Mouse (Mus musculus) hindbrain, embryonic 12.5 days (tissue): Measurements from ENCODE around the gene Gli2. TPM values are rescaled to one million over a fixed set of nuclear protein-coding genes. Genes with fewer than 3 reads are reported as not detected.

Experiments
- ATAC-seq: fragments of 200-750 bp; cut with Nextera tagmentation; 2 replicates; pipeline ENCODE4 v1.8.0; 2017; ENCODE audit warnings: moderate TSS enrichment; ENCODE audit not compliant: low FRiP score
- H3K27ac ChIP-seq: fragments of 300-500 bp; sonication (generic); 2 replicates; pipeline ENCODE4 v1.5.1; 2016; ENCODE audit warnings: mild to moderate bottlenecking
- H3K27me3 ChIP-seq: fragments of 300-500 bp; sonication (generic); 2 replicates; pipeline ENCODE4 v1.6.1; 2016; ENCODE audit warnings: mild to moderate bottlenecking
- H3K36me3 ChIP-seq: fragments of 300-500 bp; sonication (generic); 2 replicates; pipeline ENCODE4 v1.6.1; 2016; ENCODE audit warnings: mild to moderate bottlenecking
- H3K4me1 ChIP-seq: fragments of 300-500 bp; sonication (generic); 2 replicates; pipeline ENCODE4 v1.6.1; 2016
- H3K4me2 ChIP-seq: fragments of 300-500 bp; sonication (generic); replicated peaks from 2 replicates; pipeline ENCODE4 v1.6.1; 2016; ENCODE audit warnings: mild to moderate bottlenecking
- H3K4me3 ChIP-seq: fragments of 300-500 bp; sonication (generic); 2 replicates; pipeline ENCODE4 v1.5.1; 2016; ENCODE audit warnings: mild to moderate bottlenecking
- H3K9ac ChIP-seq: fragments of 300-500 bp; sonication (generic); 2 replicates; pipeline ENCODE4 v1.6.1; 2016; ENCODE audit warnings: mild to moderate bottlenecking, moderate library complexity
- H3K9me3 ChIP-seq: fragments of 300-500 bp; sonication (generic); replicated peaks from 2 replicates; pipeline ENCODE4 v1.6.1; 2016; ENCODE audit warnings: mild to moderate bottlenecking
- WGBS: fragments of 180-500 bp; shearing (Covaris S2); methylation state at CpG from one replicate; pipeline ENCODE4 v1.1.7; 2016; 5-methylcytosine and 5-hydroxymethylcytosine counted together
- polyA plus RNA-seq: library from polyadenylated mRNA; unstranded; fragments of >200 nt; fragmentation: Nextera tagmentation; extraction: Ambion mirVana; gene quantifications from 2 replicates; pipeline ENCODE4 v1.2.1, GENCODE M21; 2016

Gli2 gene
- 8.1 and 8.3 TPM in 2 replicates for polyA plus RNA-seq

- peaks cover 57% of the 10 kb centered on the region for H3K4me1 ChIP-seq
These were observed at the start of gene Gli2 for GRCm38 (mm10) chr1:119053402-119053841. Gene Gli2, minus strand, starts transcription at chr1:119053619.

GRCm38 (mm10) chr1:119097921-119098521, 44.6 kb upstream of the Gli2 start:
- Histone ChIP-seq H3K27me3 (no peaks in the 10 kb centered on the region; the same call in 1 of the 2 replicates), H3K9ac (no peak overlapping the region), H3K4me3 (no peak overlapping the region), H3K4me1 (peaks cover 8% of the 10 kb centered on the region; the same call in 1 of the 2 replicates), H3K4me2 (no peak overlapping the region), H3K36me3 (no peaks in the 10 kb centered on the region), H3K9me3 (no peaks in the 10 kb centered on the region; the same call in 1 of the 2 replicates), H3K27ac (no peak overlapping the region)
- WGBS, result 38% methylated on average over 13 of the region's 13 CpGs
- no peak for ATAC-seq

More at GRCm38 (mm10) chr1:119053402-119053841, at the start of gene Gli2:
- WGBS, result under 1% methylated on average over 30 of the region's 42 CpGs
- Histone ChIP-seq H3K9me3 (no peaks in the 10 kb centered on the region), H3K4me3 (peak within 1 kb of the TSS; percentile 53), H3K4me2 (peak within 1 kb of the TSS; percentile 91), H3K27me3 (peaks cover 4% of the 10 kb centered on the region; the same call in 1 of the 2 replicates), H3K27ac (peak within 1 kb of the TSS; percentile 86), H3K9ac (peak within 1 kb of the TSS; percentile 75), H3K36me3 (no peaks in the 10 kb centered on the region)
- peak; percentile 87 for ATAC-seq

GRCm38 (mm10) chr1:119093739-119094138, 40.3 kb upstream of the Gli2 start:
- ATAC-seq, result peak; percentile 46; the same call in 1 of the 2 replicates
- Histone ChIP-seq H3K27me3 (no peaks in the 10 kb centered on the region; the same call in 1 of the 2 replicates), H3K4me2 (no peak overlapping the region), H3K9me3 (no peaks in the 10 kb centered on the region; the same call in 1 of the 2 replicates), H3K9ac (no peak overlapping the region), H3K4me1 (peaks cover 8% of the 10 kb centered on the region; the same call in 1 of the 2 replicates), H3K27ac (no peak overlapping the region), H3K36me3 (no peaks in the 10 kb centered on the region), H3K4me3 (no peak overlapping the region)
- WGBS, result 18% methylated on average over 8 of the region's 8 CpGs

- no peaks in the 10 kb centered on the region for H3K4me1 ChIP-seq
- ATAC-seq, result no peak
- H3K4me2 ChIP-seq, result no peak overlapping the region
- no peaks in the 10 kb centered on the region; the same call in 1 of the 2 replicates for H3K9me3 ChIP-seq
- 79% methylated on average over 18 of the region's 18 CpGs for WGBS
- no peak overlapping the region for H3K9ac ChIP-seq
- H3K27me3 ChIP-seq, result no peaks in the 10 kb centered on the region; the same call in 1 of the 2 replicates
- no peaks in the 10 kb centered on the region for H3K36me3 ChIP-seq
- H3K27ac ChIP-seq, result no peak overlapping the region
- no peak overlapping the region for H3K4me3 ChIP-seq
These were observed 36.6 kb upstream of the Gli2 start for GRCm38 (mm10) chr1:119089887-119090620.

GRCm38 (mm10) chr1:119087539-119087938, 34.1 kb upstream of the Gli2 start:
- Histone ChIP-seq H3K4me2 (no peak overlapping the region), H3K4me3 (no peak overlapping the region), H3K27ac (no peak overlapping the region), H3K36me3 (no peaks in the 10 kb centered on the region), H3K9me3 (no peaks in the 10 kb centered on the region), H3K27me3 (no peaks in the 10 kb centered on the region; the same call in 1 of the 2 replicates), H3K9ac (no peak overlapping the region), H3K4me1 (no peaks in the 10 kb centered on the region)
- no peak for ATAC-seq
- WGBS, result 6% methylated on average over 3 of the region's 3 CpGs

GRCm38 (mm10) chr1:119085771-119086170, 32.4 kb upstream of the Gli2 start:
- WGBS, result 70% methylated on average over 10 of the region's 10 CpGs
- Histone ChIP-seq H3K9me3 (no peaks in the 10 kb centered on the region), H3K4me2 (no peak overlapping the region), H3K9ac (no peak overlapping the region), H3K4me3 (no peak overlapping the region), H3K36me3 (no peaks in the 10 kb centered on the region), H3K27ac (no peak overlapping the region), H3K4me1 (no peaks in the 10 kb centered on the region), H3K27me3 (no peaks in the 10 kb centered on the region; the same call in 1 of the 2 replicates)
- no peak for ATAC-seq

- Histone ChIP-seq H3K4me2 (no peak overlapping the region), H3K4me3 (no peak overlapping the region), H3K27ac (no peak overlapping the region), H3K36me3 (no peaks in the 10 kb centered on the region), H3K4me1 (no peaks in the 10 kb centered on the region), H3K27me3 (no peaks in the 10 kb centered on the region; the same call in 1 of the 2 replicates), H3K9me3 (no peaks in the 10 kb centered on the region), H3K9ac (no peak overlapping the region)
- ATAC-seq, result peak; percentile 58
- 17% methylated on average over 10 of the region's 10 CpGs for WGBS
These were observed 30.1 kb upstream of the Gli2 start for GRCm38 (mm10) chr1:119083468-119083921.

- no peak overlapping the region for H3K9ac ChIP-seq
- no peaks in the 10 kb centered on the region for H3K9me3 ChIP-seq
- H3K36me3 ChIP-seq, result no peaks in the 10 kb centered on the region
- H3K4me2 ChIP-seq, result no peak overlapping the region
- peaks cover under 1% of the 10 kb centered on the region for H3K27me3 ChIP-seq
- no peak overlapping the region for H3K27ac ChIP-seq
- ATAC-seq, result 0 out of 2 replicates have a peak, but pooled peaks have one; percentile 53
- no peaks in the 10 kb centered on the region for H3K4me1 ChIP-seq
- 43% methylated on average over 12 of the region's 12 CpGs for WGBS
- no peak overlapping the region for H3K4me3 ChIP-seq
These were observed 29.0 kb upstream of the Gli2 start for GRCm38 (mm10) chr1:119082231-119082991.

GRCm38 (mm10) chr1:119077933-119078332, 24.5 kb upstream of the Gli2 start:
- Histone ChIP-seq H3K9me3 (no peaks in the 10 kb centered on the region), H3K4me3 (no peak overlapping the region), H3K27ac (no peak overlapping the region), H3K9ac (no peak overlapping the region), H3K27me3 (peaks cover 19% of the 10 kb centered on the region), H3K36me3 (no peaks in the 10 kb centered on the region), H3K4me1 (0 out of 2 replicates have a peak, but pooled peaks cover 3% of the 10 kb centered on the region), H3K4me2 (no peak overlapping the region)
- WGBS, result 83% methylated on average over 7 of the region's 7 CpGs
- no peak for ATAC-seq

- Histone ChIP-seq H3K4me1 (0 out of 2 replicates have a peak, but pooled peaks cover 3% of the 10 kb centered on the region), H3K9ac (no peak overlapping the region), H3K9me3 (no peaks in the 10 kb centered on the region), H3K4me2 (no peak overlapping the region), H3K27ac (no peak overlapping the region), H3K27me3 (peaks cover 19% of the 10 kb centered on the region), H3K4me3 (no peak overlapping the region), H3K36me3 (no peaks in the 10 kb centered on the region)
- WGBS, result 78% methylated on average over 4 of the region's 4 CpGs
- ATAC-seq, result no peak
These were observed 22.9 kb upstream of the Gli2 start for GRCm38 (mm10) chr1:119076333-119076732.

GRCm38 (mm10) chr1:119075916-119076315, 22.5 kb upstream of the Gli2 start:
- Histone ChIP-seq H3K4me2 (no peak overlapping the region), H3K27ac (no peak overlapping the region), H3K4me1 (0 out of 2 replicates have a peak, but pooled peaks cover 3% of the 10 kb centered on the region), H3K4me3 (no peak overlapping the region), H3K27me3 (peaks cover 19% of the 10 kb centered on the region), H3K9ac (no peak overlapping the region), H3K9me3 (no peaks in the 10 kb centered on the region), H3K36me3 (no peaks in the 10 kb centered on the region)
- 55% methylated on average over 2 of the region's 3 CpGs for WGBS
- ATAC-seq, result no peak

- H3K4me1 ChIP-seq, result 0 out of 2 replicates have a peak, but pooled peaks cover 3% of the 10 kb centered on the region
- no peaks in the 10 kb centered on the region for H3K9me3 ChIP-seq
- H3K36me3 ChIP-seq, result no peaks in the 10 kb centered on the region
- H3K9ac ChIP-seq, result no peak overlapping the region
- no peak for ATAC-seq
- H3K4me2 ChIP-seq, result no peak overlapping the region
- no peak overlapping the region for H3K4me3 ChIP-seq
- H3K27ac ChIP-seq, result no peak overlapping the region
- peaks cover 19% of the 10 kb centered on the region for H3K27me3 ChIP-seq
- WGBS, result 50% methylated on average over 7 of the region's 7 CpGs
These were observed 22.1 kb upstream of the Gli2 start for GRCm38 (mm10) chr1:119075500-119075899.
